Mouse (Mus musculus) heart, adult 18-20 months (tissue): ENCODE measurements at regions not wholly inside any gene's neighbourhood (a gene's known extent, or its start where the extent isn't known, plus 50 kb on each side); places are given as distances from the start of the nearest gene placed in this dataset.
"Not testable (repeated sequence)": the region's sequence is repeated elsewhere in the genome, so short reads cannot be mapped to it uniquely, and the experiment has no call there.

Experiments used
- DNase-seq, 2 experiments: peaks; one replicate each; pipeline ENCODE4 v3.0.0; 2021 to 2022; ENCODE audit warnings: mixed read lengths in 1 of 2

- no peak for DNase-seq
Observed at GRCm38 (mm10) chr15:9954941-9955340, 206.3 kb upstream of the Spef2 start.

GRCm38 (mm10) chr15:9974999-9975398 is 202.0 kb upstream of the Prlr start:
- DNase-seq = no peak

GRCm38 (mm10) chr15:10011289-10012234 is 165.5 kb upstream of the Prlr start:
- DNase-seq = no peak

GRCm38 (mm10) chr15:10017216-10017615 is 159.8 kb upstream of the Prlr start:
- peak in 1 of 2 experiments; percentile 1 for DNase-seq

- no peak for DNase-seq
Observed at GRCm38 (mm10) chr15:10029902-10030301, 147.1 kb upstream of the Prlr start.

- DNase-seq = no peak
Observed at GRCm38 (mm10) chr15:10035561-10035960, 141.5 kb upstream of the Prlr start.

GRCm38 (mm10) chr15:10036576-10036975 is 140.5 kb upstream of the Prlr start:
- DNase-seq = not testable (repeated sequence)

- no peak for DNase-seq
Observed at GRCm38 (mm10) chr15:10073580-10073979, 103.5 kb upstream of the Prlr start.

- DNase-seq = no peak
Observed at GRCm38 (mm10) chr15:10074916-10075315, 102.1 kb upstream of the Prlr start.

- DNase-seq = no peak
Observed at GRCm38 (mm10) chr15:10075391-10076060, 101.5 kb upstream of the Prlr start.

GRCm38 (mm10) chr15:10076061-10076400 is 101.0 kb upstream of the Prlr start:
- no peak for DNase-seq

- no peak for DNase-seq
Observed at GRCm38 (mm10) chr15:10078434-10078833, 98.6 kb upstream of the Prlr start.

- no peak for DNase-seq
Observed at GRCm38 (mm10) chr15:10079510-10079909, 97.5 kb upstream of the Prlr start.

- peak; percentile 24 to 34 for DNase-seq
Observed at GRCm38 (mm10) chr15:10088691-10089090, 88.3 kb upstream of the Prlr start.

GRCm38 (mm10) chr15:10090384-10091092 is 86.5 kb upstream of the Prlr start:
- DNase-seq = no peak

GRCm38 (mm10) chr15:10103350-10103749 is 73.7 kb upstream of the Prlr start:
- DNase-seq = no peak

GRCm38 (mm10) chr15:10105211-10105976 is 71.6 kb upstream of the Prlr start:
- not testable (repeated sequence) for DNase-seq

GRCm38 (mm10) chr15:10106853-10107252 is 70.2 kb upstream of the Prlr start:
- DNase-seq = no peak
